Mouse (Mus musculus) midbrain, embryonic 15.5 days (tissue): ENCODE data around the gene Trmt44. TPM values are rescaled to one million over a fixed set of nuclear protein-coding genes. Genes with fewer than 3 reads are reported as not detected.
A peak's percentile ranks its signal among the peaks of the same experiment; 100 is the strongest.

Source experiments
- ATAC-seq: fragments of 200-750 bp; cut with Nextera tagmentation; replicated peaks from 2 replicates; pipeline ENCODE4 v1.8.0; 2017; ENCODE audit warnings: moderate TSS enrichment
- H3K27ac ChIP-seq: fragments of 300-500 bp; sonication (generic); 2 replicates; pipeline ENCODE4 v1.5.1; 2015; ENCODE audit warnings: mild to moderate bottlenecking, inconsistent platforms
- H3K27me3 ChIP-seq: fragments of 300-500 bp; sonication (generic); replicated peaks from 2 replicates; pipeline ENCODE4 v1.6.1; 2015; ENCODE audit warnings: inconsistent platforms
- H3K36me3 ChIP-seq: fragments of 300-500 bp; sonication (generic); replicated peaks from 2 replicates; pipeline ENCODE4 v1.6.1; 2015; ENCODE audit warnings: inconsistent platforms
- H3K4me1 ChIP-seq: fragments of 300-500 bp; sonication (generic); 2 replicates; pipeline ENCODE4 v1.6.1; 2015; ENCODE audit warnings: inconsistent platforms
- H3K4me2 ChIP-seq: fragments of 300-500 bp; sonication (generic); 2 replicates; pipeline ENCODE4 v1.6.1; 2015; ENCODE audit warnings: inconsistent platforms, mild to moderate bottlenecking, moderate library complexity
- H3K4me3 ChIP-seq: fragments of 300-500 bp; sonication (generic); 2 replicates; pipeline ENCODE4 v1.5.1; 2015; ENCODE audit warnings: mild to moderate bottlenecking, inconsistent platforms
- H3K9ac ChIP-seq: fragments of 300-500 bp; sonication (generic); 2 replicates; pipeline ENCODE4 v1.6.1; 2015; ENCODE audit warnings: mild to moderate bottlenecking, inconsistent platforms
- H3K9me3 ChIP-seq: fragments of 300-500 bp; sonication (generic); 2 replicates; pipeline ENCODE4 v1.6.1; 2016; ENCODE audit warnings: inconsistent platforms
- WGBS: fragments of 180-500 bp; shearing (Covaris S2); methylation state at CpG from one replicate; pipeline ENCODE4 v1.1.7; 2015; ENCODE audit warnings: mixed read lengths; 5-methylcytosine and 5-hydroxymethylcytosine counted together
- polyA plus RNA-seq: library from polyadenylated mRNA; unstranded; fragments of >200 nt; fragmentation: Nextera tagmentation; extraction: Ambion mirVana; gene quantifications from 2 replicates; pipeline ENCODE4 v1.2.1, GENCODE M21; 2015

Gene Trmt44
- 7.3 and 7.6 TPM in 2 replicates for polyA plus RNA-seq

GRCm38 (mm10) chr5:35574653-35575599 lies at the start of gene Trmt44:
Gene Trmt44 (minus strand): TSS chr5:35575070.
- H3K9me3 ChIP-seq: no peaks in the 10 kb centered on the region
- H3K4me2 ChIP-seq: peak within 1 kb of the TSS; percentile 88
- WGBS: 4% methylated on average over 56 of the region's 56 CpGs
- H3K27ac ChIP-seq: peak within 1 kb of the TSS; percentile 87
- peaks cover 19% of the 10 kb centered on the region; the same call in 1 of the 2 replicates for H3K36me3 ChIP-seq
- peaks cover 15% of the 10 kb centered on the region for H3K4me1 ChIP-seq
- H3K4me3 ChIP-seq: peak within 1 kb of the TSS; percentile 83
- H3K27me3 ChIP-seq: peaks cover 2% of the 10 kb centered on the region; the same call in 1 of the 2 replicates
- ATAC-seq: peak; percentile 95
- peak within 1 kb of the TSS; percentile 76 for H3K9ac ChIP-seq

DNA sequence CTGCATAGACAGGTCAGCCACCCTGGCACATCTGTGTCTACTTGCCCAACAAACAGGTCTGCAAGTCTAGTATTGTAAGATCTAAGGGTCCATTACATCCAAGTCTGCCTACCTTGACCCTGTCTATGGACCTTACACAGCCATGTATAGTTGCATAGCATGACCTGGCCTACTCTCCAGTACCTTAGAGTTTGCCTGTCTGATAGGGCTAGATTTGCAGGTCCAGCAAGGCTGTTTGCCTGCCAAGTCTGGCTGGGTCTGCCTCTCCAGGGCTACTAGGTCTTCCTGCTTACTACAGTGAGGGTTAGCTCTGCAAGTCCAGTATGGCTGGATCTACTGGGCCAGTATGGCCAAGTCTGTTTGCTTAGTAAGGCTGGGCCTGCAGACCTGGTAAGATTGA lies 49.0 kb upstream of the Trmt44 start:
- no peak overlapping the region for H3K4me3 ChIP-seq
- H3K9me3 ChIP-seq: no peaks in the 10 kb centered on the region
- H3K4me2 ChIP-seq: no peak overlapping the region
- no peak overlapping the region for H3K27ac ChIP-seq
- ATAC-seq: no peak
- H3K9ac ChIP-seq: no peak overlapping the region
- H3K4me1 ChIP-seq: no peaks in the 10 kb centered on the region
- no peaks in the 10 kb centered on the region for H3K36me3 ChIP-seq
- H3K27me3 ChIP-seq: no peaks in the 10 kb centered on the region

DNA sequence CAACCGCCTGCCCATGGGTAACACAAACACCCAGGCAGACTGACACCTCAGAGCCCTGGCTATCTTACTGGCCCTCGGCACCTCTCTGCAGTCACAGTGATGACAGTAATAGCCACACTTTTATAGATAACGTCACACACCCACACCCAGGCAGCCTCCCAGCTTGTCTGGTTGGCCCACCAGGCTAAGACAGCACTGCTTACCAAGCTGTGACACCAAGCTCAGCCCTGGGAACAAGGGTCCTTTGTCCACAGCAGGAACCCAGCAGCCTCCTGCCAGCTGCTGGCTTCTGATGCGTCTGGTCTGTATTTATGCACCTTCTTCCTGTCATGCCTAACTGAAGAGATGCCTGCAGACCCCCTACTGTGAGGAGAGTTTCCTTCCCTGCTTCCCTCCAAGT lies 46.2 kb upstream of the Trmt44 start:
- Histone ChIP-seq H3K4me3 (no peak overlapping the region), H3K36me3 (no peaks in the 10 kb centered on the region), H3K9me3 (no peaks in the 10 kb centered on the region), H3K4me2 (no peak overlapping the region), H3K27ac (no peak overlapping the region), H3K9ac (no peak overlapping the region), H3K4me1 (no peaks in the 10 kb centered on the region), H3K27me3 (no peaks in the 10 kb centered on the region)
- no peak for ATAC-seq
- 45% methylated on average over 4 of the region's 4 CpGs for WGBS

- Histone ChIP-seq H3K36me3 (no peaks in the 10 kb centered on the region), H3K27me3 (no peaks in the 10 kb centered on the region), H3K9me3 (no peaks in the 10 kb centered on the region), H3K27ac (no peak overlapping the region), H3K4me1 (no peaks in the 10 kb centered on the region), H3K9ac (no peak overlapping the region), H3K4me3 (no peak overlapping the region), H3K4me2 (no peak overlapping the region)
- 33% methylated on average over 5 of the region's 5 CpGs for WGBS
- no peak for ATAC-seq
Measured at GRCm38 (mm10) chr5:35616943-35617342, 42.1 kb upstream of the Trmt44 start.

- WGBS: 89% methylated on average over 8 of the region's 8 CpGs
- no peak overlapping the region for H3K9ac ChIP-seq
- H3K27ac ChIP-seq: no peak overlapping the region
- no peaks in the 10 kb centered on the region for H3K9me3 ChIP-seq
- no peak overlapping the region for H3K4me3 ChIP-seq
- H3K27me3 ChIP-seq: no peaks in the 10 kb centered on the region
- peaks cover 13% of the 10 kb centered on the region for H3K4me1 ChIP-seq
- no peak overlapping the region for H3K4me2 ChIP-seq
- H3K36me3 ChIP-seq: no peaks in the 10 kb centered on the region
- no peak for ATAC-seq
Measured at GRCm38 (mm10) chr5:35612722-35613121, 37.9 kb upstream of the Trmt44 start.

DNA sequence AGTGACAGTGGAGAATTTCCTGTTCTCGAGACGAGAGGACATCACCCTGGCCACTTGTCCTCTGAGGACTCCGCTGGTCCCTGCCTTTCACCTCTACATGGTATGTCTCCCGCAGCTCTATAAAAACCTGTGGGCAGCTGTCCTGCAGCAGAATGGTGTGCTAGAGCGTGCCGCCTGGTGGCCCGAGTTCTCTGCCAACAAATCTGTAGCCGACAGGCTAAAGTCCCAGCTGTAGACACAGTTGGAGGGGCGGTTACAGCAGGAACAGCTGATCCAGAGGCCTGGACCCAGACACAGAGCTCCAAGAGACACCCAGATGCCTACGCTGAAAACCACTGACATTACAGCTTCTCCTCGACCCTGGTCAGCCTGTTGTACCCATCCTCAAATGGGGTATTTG lies 37.0 kb upstream of the Trmt44 start:
- no peak for ATAC-seq
- no peak overlapping the region for H3K4me2 ChIP-seq
- H3K4me1 ChIP-seq: peaks cover 13% of the 10 kb centered on the region
- no peaks in the 10 kb centered on the region for H3K36me3 ChIP-seq
- no peak overlapping the region for H3K27ac ChIP-seq
- H3K9me3 ChIP-seq: no peaks in the 10 kb centered on the region
- H3K27me3 ChIP-seq: no peaks in the 10 kb centered on the region
- H3K4me3 ChIP-seq: no peak overlapping the region
- 83% methylated on average over 11 of the region's 11 CpGs for WGBS
- H3K9ac ChIP-seq: no peak overlapping the region

- ATAC-seq: no peak
- H3K9ac ChIP-seq: no peak overlapping the region
- H3K27ac ChIP-seq: no peak overlapping the region
- H3K4me2 ChIP-seq: no peak overlapping the region
- H3K4me1 ChIP-seq: peaks cover 13% of the 10 kb centered on the region
- no peaks in the 10 kb centered on the region for H3K36me3 ChIP-seq
- no peak overlapping the region for H3K4me3 ChIP-seq
- WGBS: 88% methylated on average over 9 of the region's 9 CpGs
- no peaks in the 10 kb centered on the region for H3K9me3 ChIP-seq
- H3K27me3 ChIP-seq: no peaks in the 10 kb centered on the region
Measured at GRCm38 (mm10) chr5:35611170-35611569, 36.3 kb upstream of the Trmt44 start.

- Histone ChIP-seq H3K9ac (no peak overlapping the region), H3K36me3 (no peaks in the 10 kb centered on the region), H3K27ac (no peak overlapping the region), H3K27me3 (no peaks in the 10 kb centered on the region), H3K4me3 (no peak overlapping the region), H3K4me2 (no peak overlapping the region), H3K9me3 (no peaks in the 10 kb centered on the region), H3K4me1 (peaks cover 13% of the 10 kb centered on the region)
- 97% methylated on average over 7 of the region's 7 CpGs for WGBS
- ATAC-seq: no peak
Measured at GRCm38 (mm10) chr5:35610381-35610780, 35.5 kb upstream of the Trmt44 start.

DNA sequence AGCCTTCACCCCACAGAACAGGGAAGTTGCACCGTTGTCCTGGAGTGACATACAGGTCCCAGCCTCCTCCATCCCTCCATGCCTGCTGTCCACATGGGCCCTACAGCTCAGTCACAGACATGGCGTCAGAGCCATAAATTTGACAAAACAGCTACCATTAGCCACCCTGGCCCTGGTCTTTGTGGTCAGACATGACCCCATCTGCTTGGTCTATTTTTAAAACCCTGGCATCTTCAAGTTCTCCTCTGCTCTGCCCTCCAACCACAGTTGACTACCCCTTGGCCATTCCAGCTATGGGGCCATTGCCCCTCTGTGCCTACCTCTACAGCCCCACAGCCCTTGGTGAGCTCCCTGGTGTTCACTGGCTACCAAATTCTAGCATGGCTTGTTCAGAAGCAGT lies 35.1 kb upstream of the Trmt44 start:
- 79% methylated on average over 2 of the region's 2 CpGs for WGBS
- H3K4me1 ChIP-seq: peaks cover 13% of the 10 kb centered on the region

GRCm38 (mm10) chr5:35609381-35609780 lies 34.5 kb upstream of the Trmt44 start:
- 4% methylated on average over 12 of the region's 12 CpGs for WGBS
- Histone ChIP-seq H3K36me3 (no peaks in the 10 kb centered on the region), H3K4me3 (no peak overlapping the region), H3K9me3 (no peaks in the 10 kb centered on the region), H3K4me2 (no peak overlapping the region), H3K9ac (no peak overlapping the region), H3K4me1 (peaks cover 13% of the 10 kb centered on the region), H3K27me3 (no peaks in the 10 kb centered on the region), H3K27ac (peak overlapping the region; percentile 15; the same call in 1 of the 2 replicates)
- ATAC-seq: peak; percentile 55; the same call in 1 of the 2 replicates

More for the DNA sequence above, 35.1 kb upstream of the Trmt44 start:
- Histone ChIP-seq H3K9me3 (no peaks in the 10 kb centered on the region), H3K4me3 (no peak overlapping the region), H3K27me3 (no peaks in the 10 kb centered on the region), H3K27ac (no peak overlapping the region), H3K9ac (no peak overlapping the region), H3K36me3 (no peaks in the 10 kb centered on the region), H3K4me2 (no peak overlapping the region)
- no peak for ATAC-seq

DNA sequence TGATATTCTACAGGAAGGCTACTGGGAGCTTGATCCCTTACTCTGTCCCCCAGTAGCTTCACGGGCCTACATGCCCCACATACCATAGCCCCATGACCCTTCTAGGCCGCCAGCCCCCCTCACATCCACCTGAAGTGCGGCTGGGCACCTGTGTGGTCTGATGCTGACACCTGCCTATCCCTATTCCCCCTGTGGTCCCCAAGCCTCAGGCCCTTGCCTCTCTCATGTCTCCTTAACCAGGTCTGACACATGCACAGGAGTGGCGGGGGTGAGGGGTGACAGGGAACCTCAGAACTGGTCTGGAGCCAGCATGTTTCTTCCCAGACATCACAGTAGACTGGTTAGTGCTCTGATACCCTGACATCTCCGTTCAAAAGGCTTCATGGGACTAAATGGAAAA lies 33.7 kb upstream of the Trmt44 start:
- no peak overlapping the region for H3K4me2 ChIP-seq
- no peak for ATAC-seq
- no peak overlapping the region for H3K4me3 ChIP-seq
- H3K4me1 ChIP-seq: peaks cover 13% of the 10 kb centered on the region
- WGBS: 84% methylated on average over 5 of the region's 5 CpGs
- no peaks in the 10 kb centered on the region for H3K27me3 ChIP-seq
- H3K9ac ChIP-seq: no peak overlapping the region
- H3K9me3 ChIP-seq: no peaks in the 10 kb centered on the region
- H3K27ac ChIP-seq: no peak overlapping the region
- H3K36me3 ChIP-seq: no peaks in the 10 kb centered on the region

- H3K4me2 ChIP-seq: no peak overlapping the region
- H3K4me1 ChIP-seq: peaks cover 13% of the 10 kb centered on the region
- 80% methylated on average over 7 of the region's 7 CpGs for WGBS
- H3K27ac ChIP-seq: no peak overlapping the region
- no peak for ATAC-seq
- no peaks in the 10 kb centered on the region for H3K27me3 ChIP-seq
- H3K9me3 ChIP-seq: no peaks in the 10 kb centered on the region
- H3K9ac ChIP-seq: no peak overlapping the region
- no peak overlapping the region for H3K4me3 ChIP-seq
- H3K36me3 ChIP-seq: peaks cover 6% of the 10 kb centered on the region; the same call in 1 of the 2 replicates
Measured at GRCm38 (mm10) chr5:35607784-35608183, 32.9 kb upstream of the Trmt44 start.

DNA sequence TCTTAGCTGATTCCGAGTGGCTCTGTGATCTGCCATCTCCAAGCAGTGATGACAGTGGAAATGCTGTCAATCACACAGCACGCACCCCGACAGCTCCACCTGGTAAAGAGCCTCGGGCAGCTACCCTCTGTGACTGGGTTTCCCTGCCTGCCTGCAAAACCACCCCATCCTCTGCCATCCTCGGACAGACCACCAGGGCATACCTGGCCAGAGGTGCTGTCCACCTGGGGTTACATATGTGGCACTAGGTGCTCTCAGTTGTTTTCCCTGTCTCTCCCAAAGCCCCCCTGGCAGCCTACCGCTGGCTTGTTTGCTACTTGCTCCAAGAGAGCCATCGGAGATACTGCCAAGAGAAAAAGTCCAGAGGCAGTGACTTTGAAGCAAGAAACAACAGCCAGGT lies 31.9 kb upstream of the Trmt44 start:
- Histone ChIP-seq H3K4me3 (no peak overlapping the region), H3K27me3 (no peaks in the 10 kb centered on the region), H3K4me2 (no peak overlapping the region), H3K4me1 (peaks cover 13% of the 10 kb centered on the region), H3K27ac (no peak overlapping the region), H3K36me3 (peaks cover 8% of the 10 kb centered on the region; the same call in 1 of the 2 replicates), H3K9me3 (no peaks in the 10 kb centered on the region), H3K9ac (no peak overlapping the region)
- 84% methylated on average over 7 of the region's 7 CpGs for WGBS
- no peak for ATAC-seq
